Mouse (Mus musculus) forebrain, embryonic 11.5 days (tissue): ENCODE data around the gene Btla. TPM values are rescaled to one million over a fixed set of nuclear protein-coding genes. Genes with fewer than 3 reads are reported as not detected.

Experiments
- ATAC-seq: fragments of 200-750 bp; cut with Nextera tagmentation; replicated peaks from 2 replicates; pipeline ENCODE4 v1.8.0; 2017; ENCODE audit warnings: moderate TSS enrichment; ENCODE audit not compliant: low FRiP score
- DNase-seq: peaks from one replicate; pipeline ENCODE4 v3.0.0-alpha.2; 2017; ENCODE audit warnings: low spot score
- H3K27ac ChIP-seq: fragments of 300-500 bp; sonication (generic); 2 replicates; pipeline ENCODE4 v1.5.1; 2014; ENCODE audit warnings: low read depth, low read length
- H3K27me3 ChIP-seq: fragments of 300-500 bp; sonication (generic); 2 replicates; pipeline ENCODE4 v1.6.1; 2014; ENCODE audit warnings: mild to moderate bottlenecking, low read length, mixed read lengths; ENCODE audit not compliant: control insufficient read depth, insufficient read depth
- H3K36me3 ChIP-seq: fragments of 300-500 bp; sonication (generic); 2 replicates; pipeline ENCODE4 v1.6.1; 2014; ENCODE audit warnings: mild to moderate bottlenecking, low read length, moderate library complexity, mixed read lengths; ENCODE audit not compliant: control insufficient read depth, insufficient read depth
- H3K4me1 ChIP-seq: fragments of 300-500 bp; sonication (generic); replicated peaks from 2 replicates; pipeline ENCODE4 v1.6.1; 2014; ENCODE audit warnings: low read length, mixed read lengths; ENCODE audit not compliant: control insufficient read depth, insufficient read depth
- H3K4me2 ChIP-seq: fragments of 300-500 bp; sonication (generic); 2 replicates; pipeline ENCODE4 v1.6.1; 2014; ENCODE audit warnings: low read depth, mild to moderate bottlenecking, low read length, moderate library complexity, mixed read lengths; ENCODE audit not compliant: severe bottlenecking
- H3K4me3 ChIP-seq: fragments of 300-500 bp; sonication (generic); 2 replicates; pipeline ENCODE4 v1.5.1; 2014; ENCODE audit warnings: low read depth, low read length
- H3K9ac ChIP-seq: fragments of 300-500 bp; sonication (generic); 2 replicates; pipeline ENCODE4 v1.6.1; 2014; ENCODE audit warnings: low read length
- H3K9me3 ChIP-seq: fragments of 300-500 bp; sonication (generic); 2 replicates; pipeline ENCODE4 v1.6.1; 2016; ENCODE audit warnings: low read length, mixed read lengths; ENCODE audit not compliant: control insufficient read depth
- WGBS: fragments of 180-500 bp; shearing (Covaris S2); extraction: QIAGEN DNeasy Blood & Tissue Kit; methylation state at CpG from one replicate; pipeline ENCODE4 v1.1.7; 2014; 5-methylcytosine and 5-hydroxymethylcytosine counted together
- polyA plus RNA-seq: library from polyadenylated mRNA; unstranded; fragments of >200 nt; fragmentation: Nextera tagmentation; extraction: Ambion mirVana; gene quantifications from 2 replicates; pipeline ENCODE4 v1.2.1, GENCODE M21; 2014

Gene Btla
- polyA plus RNA-seq, 1 experiment from 2014 or later = 0.27 TPM

GRCm38 (mm10) chr16:45283093-45283492, 59.0 kb downstream of the Btla start:
- H3K36me3 ChIP-seq = no peaks in the 10 kb centered on the region
- H3K9ac ChIP-seq = no peak overlapping the region
- H3K4me2 ChIP-seq = no peak overlapping the region
- WGBS = 77% methylated on average over 1 of the region's 1 CpGs
- no peaks in the 10 kb centered on the region for H3K9me3 ChIP-seq
- DNase-seq = no peak
- no peak overlapping the region for H3K27ac ChIP-seq
- H3K27me3 ChIP-seq = no peaks in the 10 kb centered on the region
- no peaks in the 10 kb centered on the region for H3K4me1 ChIP-seq
- no peak for ATAC-seq
- H3K4me3 ChIP-seq = no peak overlapping the region

GRCm38 (mm10) chr16:45297806-45298205, 73.7 kb downstream of the Btla start:
- Histone ChIP-seq H3K9ac (no peak overlapping the region), H3K36me3 (no peaks in the 10 kb centered on the region), H3K27me3 (no peaks in the 10 kb centered on the region), H3K4me2 (no peak overlapping the region), H3K9me3 (no peaks in the 10 kb centered on the region), H3K4me1 (no peaks in the 10 kb centered on the region), H3K4me3 (no peak overlapping the region), H3K27ac (no peak overlapping the region)
- 77% methylated on average over 3 of the region's 3 CpGs for WGBS
- ATAC-seq (no peak), DNase-seq (no peak)

Other genes with a start within 250 kb of the Btla start
- gene Ccdc80, start 130.9 kb upstream of the Btla start, polyA plus RNA-seq = 18.6 and 20.7 TPM in 2 replicates
- gene Slc35a5, start 65.6 kb upstream of the Btla start, polyA plus RNA-seq = 14.9 and 20.6 TPM in 2 replicates
- 38.6 and 41.3 TPM in 2 replicates for gene Atg3, start 65.5 kb upstream of the Btla start, polyA plus RNA-seq
- gene Cd200, start 184.7 kb downstream of the Btla start, polyA plus RNA-seq = 27.3 and 33.3 TPM in 2 replicates